In genomic region chr17:53479604-53480041, GRCm38 (mm10) we compare ENCODE assay signal across 8 mouse cellular contexts. TPM values are rescaled to one million over a fixed set of nuclear protein-coding genes. Genes with fewer than 3 reads are reported as not detected.
A peak's percentile ranks its signal among the peaks of the same experiment; 100 is the strongest.
DNase-seq lines count a peak whose midpoint lies in the region; ATAC-seq and TF ChIP-seq lines count a peak whose summit lies in the region.

No protein-coding gene starts in this region.

- WGBS in intestine, postnatal 0 days, result under 1% methylated on average over 29 of the region's 33 CpGs

- peak; percentile 5; the same call in 1 of the 2 replicates for ATAC-seq in intestine, postnatal 0 days

- DNase-seq in spleen, postnatal 14 days (ENCODE audit: low spot score in 2 of 2), result peak; percentile 33 to 47
- DNase-seq in spleen, adult 12 weeks (ENCODE audit: low spot score), result no peak
- peak; percentile 54 for DNase-seq in embryo, embryonic 10 days (ENCODE audit: low spot score)
- peak; percentile 19 to 55 for DNase-seq in gastrocnemius, postnatal 36 days
- peak; percentile 60 to 71 for DNase-seq in left cerebral cortex, postnatal 25 days (ENCODE audit: low spot score in 2 of 2)
- DNase-seq in mesoderm, embryonic 11.5 days (ENCODE audit: low read depth, low spot score), result peak; percentile 60
- peak; percentile 48 for DNase-seq in right cerebral cortex, postnatal 4 days

- intact Hi-C loops in gastrocnemius, postnatal 36 days (cut with DNase I), result no loop called here
- intact Hi-C loops in left cerebral cortex, postnatal 25 days (cut with DNase I), result no loop called here

- no peaks in the 10 kb centered on the region for H3K27me3 ChIP-seq in intestine, postnatal 0 days (replicated peaks; ENCODE audit: control insufficient read depth, insufficient read depth, low read length)

- H3K4me2 ChIP-seq in intestine, postnatal 0 days (replicated peaks; ENCODE audit: low read depth), result peak overlapping the region; percentile 74

- H3K27ac ChIP-seq in intestine, postnatal 0 days (ENCODE audit: low read depth, low read length), result peak overlapping the region; percentile 100

- TF ChIP-seq CTCF in intestine, postnatal 0 days (IDR thresholded peaks at IDR 0.05; ENCODE audit: low read depth), result no peak; the same call in 1 of the 2 replicates

- H3K9ac ChIP-seq in intestine, postnatal 0 days (ENCODE audit: low read depth, low read length), result peak overlapping the region; percentile 98

- no peaks in the 10 kb centered on the region for H3K9me3 ChIP-seq in intestine, postnatal 0 days (ENCODE audit: control insufficient read depth)

- H3K4me1 ChIP-seq in intestine, postnatal 0 days (replicated peaks; ENCODE audit: control insufficient read depth, insufficient read depth, low read length), result peaks cover 6% of the 10 kb centered on the region; the same call in 1 of the 2 replicates

- no peaks in the 10 kb centered on the region; the same call in 1 of the 2 replicates for H3K36me3 ChIP-seq in intestine, postnatal 0 days (ENCODE audit: control insufficient read depth, insufficient read depth)

- peak overlapping the region; percentile 95 for H3K4me3 ChIP-seq in intestine, postnatal 0 days (ENCODE audit: low read depth, low read length)

RNA-seq across cellular contexts. Expression of gene Rab5a, which starts 0.6 kb away (rescaled TPM):
- 10 to 100 TPM; 39.9 to 42.9 TPM for total RNA-seq in gastrocnemius, postnatal 36 days (2021)
- 74.6 and 77.9 TPM in 2 replicates for polyA plus RNA-seq in intestine, postnatal 0 days (2015; fragmentation: Nextera tagmentation; extraction: Ambion mirVana)
- 100 to 1,000 TPM; 129 to 130 TPM for total RNA-seq in left cerebral cortex, postnatal 25 days (2021)

RNA-seq across cellular contexts. Expression of gene Efhb, which starts 16.5 kb away (rescaled TPM):
- total RNA-seq in gastrocnemius, postnatal 36 days (2021), result under 1 TPM; 0.17 to 0.18 TPM
- polyA plus RNA-seq in intestine, postnatal 0 days (2015; fragmentation: Nextera tagmentation; extraction: Ambion mirVana), result 0.38 and 0.48 TPM in 2 replicates
- total RNA-seq in left cerebral cortex, postnatal 25 days (2021), result under 1 TPM; 0.11 to 0.48 TPM

RNA-seq across cellular contexts. Expression of gene Pp2d1, which starts 59.6 kb away (rescaled TPM):
- total RNA-seq in gastrocnemius, postnatal 36 days (2021), result not detected
- polyA plus RNA-seq in intestine, postnatal 0 days (2015; fragmentation: Nextera tagmentation; extraction: Ambion mirVana), result 0.07 and 0.27 TPM in 2 replicates
- not detected for total RNA-seq in left cerebral cortex, postnatal 25 days (2021)
